Mouse (Mus musculus): Measurements from ENCODE around the gene Arl16. TPM values are rescaled to one million over a fixed set of nuclear protein-coding genes. Genes with fewer than 3 reads are reported as not detected.

Arl16 gene
- total RNA-seq, 2 experiments from 2014 or later = 8.8 to 11.2 TPM

Other genes with a start within 250 kb of the Arl16 start
- 25.6 and 30.1 TPM in 2 replicates for gene Bahcc1, start 234.7 kb downstream of the Arl16 start, total RNA-seq (2014; fragmentation: Nextera tagmentation)
- 6.7 and 7.0 TPM in 2 replicates for gene Bahcc1, start 234.7 kb downstream of the Arl16 start, total RNA-seq (2017)
- 774 and 823 TPM in 2 replicates for gene Actg1, start 119.1 kb downstream of the Arl16 start, total RNA-seq (2014; fragmentation: Nextera tagmentation)
- 492 and 662 TPM in 2 replicates for gene Actg1, start 119.1 kb downstream of the Arl16 start, total RNA-seq (2017)
- gene Fscn2, start 106.1 kb downstream of the Arl16 start, total RNA-seq (2014; fragmentation: Nextera tagmentation) = not detected in 2 replicates
- gene Fscn2, start 106.1 kb downstream of the Arl16 start, total RNA-seq (2017) = not detected in 2 replicates
- gene Faap100, start 88.8 kb downstream of the Arl16 start, total RNA-seq (2014; fragmentation: Nextera tagmentation) = 31.0 and 34.7 TPM in 2 replicates
- 11.3 and 11.6 TPM in 2 replicates for gene Faap100, start 88.8 kb downstream of the Arl16 start, total RNA-seq (2017)
- gene Nploc4, start 29.9 kb downstream of the Arl16 start, total RNA-seq (2014; fragmentation: Nextera tagmentation) = 59.3 and 65.2 TPM in 2 replicates
- gene Nploc4, start 29.9 kb downstream of the Arl16 start, total RNA-seq (2017) = 32.5 and 41.1 TPM in 2 replicates
- gene Tspan10, start 25.0 kb downstream of the Arl16 start, total RNA-seq (2014; fragmentation: Nextera tagmentation) = not detected in 2 replicates
- gene Tspan10, start 25.0 kb downstream of the Arl16 start, total RNA-seq (2017) = not detected in 2 replicates
- gene Pde6g, start 14.1 kb downstream of the Arl16 start, total RNA-seq (2014; fragmentation: Nextera tagmentation) = 0.37 TPM in 1 of 2 replicates, not detected in the other
- gene Pde6g, start 14.1 kb downstream of the Arl16 start, total RNA-seq (2017) = 0.38 TPM in 1 of 2 replicates, not detected in the other
- 8.0 and 20.5 TPM in 2 replicates for gene Oxld1, start 9.5 kb downstream of the Arl16 start, total RNA-seq (2014; fragmentation: Nextera tagmentation)
- 14.0 and 27.9 TPM in 2 replicates for gene Oxld1, start 9.5 kb downstream of the Arl16 start, total RNA-seq (2017)
- gene Ccdc137, start 9.5 kb downstream of the Arl16 start, total RNA-seq (2014; fragmentation: Nextera tagmentation) = 36.1 and 67.6 TPM in 2 replicates
- 70.0 and 99.8 TPM in 2 replicates for gene Ccdc137, start 9.5 kb downstream of the Arl16 start, total RNA-seq (2017)
- 165 and 221 TPM in 2 replicates for gene Mrpl12, start 17.0 kb upstream of the Arl16 start, total RNA-seq (2014; fragmentation: Nextera tagmentation)
- gene Mrpl12, start 17.0 kb upstream of the Arl16 start, total RNA-seq (2017) = 151 and 192 TPM in 2 replicates
- 16.9 and 27.2 TPM in 2 replicates for gene Slc25a10, start 24.2 kb upstream of the Arl16 start, total RNA-seq (2014; fragmentation: Nextera tagmentation)
- gene Slc25a10, start 24.2 kb upstream of the Arl16 start, total RNA-seq (2017) = 17.6 and 18.8 TPM in 2 replicates
- gene Gcgr, start 63.1 kb upstream of the Arl16 start, total RNA-seq (2014; fragmentation: Nextera tagmentation) = not detected in 2 replicates
- gene Gcgr, start 63.1 kb upstream of the Arl16 start, total RNA-seq (2017) = not detected in 2 replicates
- 60.4 and 62.7 TPM in 2 replicates for gene Mcrip1, start 82.1 kb upstream of the Arl16 start, total RNA-seq (2014; fragmentation: Nextera tagmentation)
- gene Mcrip1, start 82.1 kb upstream of the Arl16 start, total RNA-seq (2017) = 18.5 and 18.8 TPM in 2 replicates
- gene Ppp1r27, start 83.5 kb upstream of the Arl16 start, total RNA-seq (2014; fragmentation: Nextera tagmentation) = not detected in 2 replicates
- not detected in 2 replicates for gene Ppp1r27, start 83.5 kb upstream of the Arl16 start, total RNA-seq (2017)
- gene P4hb, start 105.6 kb upstream of the Arl16 start, total RNA-seq (2014; fragmentation: Nextera tagmentation) = 236 and 270 TPM in 2 replicates
- 334 and 373 TPM in 2 replicates for gene P4hb, start 105.6 kb upstream of the Arl16 start, total RNA-seq (2017)
- gene Arhgdia, start 114.0 kb upstream of the Arl16 start, total RNA-seq (2014; fragmentation: Nextera tagmentation) = 248 and 334 TPM in 2 replicates
- gene Arhgdia, start 114.0 kb upstream of the Arl16 start, total RNA-seq (2017) = 96.3 and 154 TPM in 2 replicates
- 157 and 232 TPM in 2 replicates for gene Alyref, start 130.8 kb upstream of the Arl16 start, total RNA-seq (2014; fragmentation: Nextera tagmentation)
- 208 and 278 TPM in 2 replicates for gene Alyref, start 130.8 kb upstream of the Arl16 start, total RNA-seq (2017)
- 84.0 and 110 TPM in 2 replicates for gene Anapc11, start 130.8 kb upstream of the Arl16 start, total RNA-seq (2014; fragmentation: Nextera tagmentation)
- gene Anapc11, start 130.8 kb upstream of the Arl16 start, total RNA-seq (2017) = 21.9 and 27.6 TPM in 2 replicates
- 3.3 TPM in 1 of 2 replicates, not detected in the other for gene Npb, start 140.9 kb upstream of the Arl16 start, total RNA-seq (2014; fragmentation: Nextera tagmentation)
- not detected in 2 replicates for gene Npb, start 140.9 kb upstream of the Arl16 start, total RNA-seq (2017)
- gene Pcyt2, start 150.3 kb upstream of the Arl16 start, total RNA-seq (2014; fragmentation: Nextera tagmentation) = 74.6 and 87.3 TPM in 2 replicates
- 28.5 and 29.6 TPM in 2 replicates for gene Pcyt2, start 150.3 kb upstream of the Arl16 start, total RNA-seq (2017)
- gene Sirt7, start 157.6 kb upstream of the Arl16 start, total RNA-seq (2014; fragmentation: Nextera tagmentation) = 62.8 and 79.3 TPM in 2 replicates
- 39.8 and 48.3 TPM in 2 replicates for gene Sirt7, start 157.6 kb upstream of the Arl16 start, total RNA-seq (2017)
- gene Mafg, start 166.0 kb upstream of the Arl16 start, total RNA-seq (2014; fragmentation: Nextera tagmentation) = 26.0 and 31.6 TPM in 2 replicates
- gene Mafg, start 166.0 kb upstream of the Arl16 start, total RNA-seq (2017) = 11.7 and 12.2 TPM in 2 replicates
- 0.13 and 1.1 TPM in 2 replicates for gene Pycr1, start 176.2 kb upstream of the Arl16 start, total RNA-seq (2014; fragmentation: Nextera tagmentation)
- gene Pycr1, start 176.2 kb upstream of the Arl16 start, total RNA-seq (2017) = 1.5 TPM in 1 of 2 replicates, not detected in the other
- 6.3 TPM in 1 of 2 replicates, not detected in the other for gene Myadml2, start 180.6 kb upstream of the Arl16 start, total RNA-seq (2014; fragmentation: Nextera tagmentation)
- gene Myadml2, start 180.6 kb upstream of the Arl16 start, total RNA-seq (2017) = not detected in 2 replicates
- not detected in 2 replicates for gene Notum, start 193.6 kb upstream of the Arl16 start, total RNA-seq (2014; fragmentation: Nextera tagmentation)
- gene Notum, start 193.6 kb upstream of the Arl16 start, total RNA-seq (2017) = not detected in 2 replicates
- 79.5 and 108 TPM in 2 replicates for gene Aspscr1, start 205.4 kb upstream of the Arl16 start, total RNA-seq (2014; fragmentation: Nextera tagmentation)
- gene Aspscr1, start 205.4 kb upstream of the Arl16 start, total RNA-seq (2017) = 15.5 and 52.7 TPM in 2 replicates
- gene Cenpx, start 246.1 kb upstream of the Arl16 start, total RNA-seq (2014; fragmentation: Nextera tagmentation) = 132 and 157 TPM in 2 replicates
- 95.0 and 99.4 TPM in 2 replicates for gene Cenpx, start 246.1 kb upstream of the Arl16 start, total RNA-seq (2017)
- 25.3 and 34.4 TPM in 2 replicates for gene Lrrc45, start 246.3 kb upstream of the Arl16 start, total RNA-seq (2014; fragmentation: Nextera tagmentation)
- gene Lrrc45, start 246.3 kb upstream of the Arl16 start, total RNA-seq (2017) = 37.0 and 38.1 TPM in 2 replicates

All from megakaryocyte-erythroid progenitor cell, adult 5-6 weeks (primary cell).